Mouse (Mus musculus) left cerebral cortex, postnatal 36 days (tissue): Measurements from ENCODE around the gene Tada2a. TPM values are rescaled to one million over a fixed set of nuclear protein-coding genes. Genes with fewer than 3 reads are reported as not detected.

Experiments
- DNase-seq, 2 experiments: peaks; one replicate each; pipeline ENCODE4 v3.0.0; 2021 to 2022; ENCODE audit warnings: low spot score in 2 of 2, mixed read lengths in 1 of 2
- intact Hi-C: fragments of 180-260 bp; cut with DNase I; formaldehyde crosslinking; loops from one replicate; pipeline ENCODE4 v1.15.1; 2025
- total RNA-seq, 2 experiments: library from RNA; stranded (reverse); gene quantifications; 2 replicates each; pipeline ENCODE4 v1.2.3; 2021

Gene Tada2a
- total RNA-seq, 2 experiments from 2014 or later = 35.2 to 40.4 TPM

GRCm38 (mm10) chr11:84068191-84069033, 61.0 kb downstream of the Tada2a start:
- DNase-seq = peak; percentile 66 to 76
- intact Hi-C loops = loop anchor here (1.0 to 5.0 kb wide), 2 partner anchors 61 to 101 kb away; partner anchors contain the start of genes Acaca and Tada2a

GRCm38 (mm10) chr11:84067720-84068190, 61.6 kb downstream of the Tada2a start:
- intact Hi-C loops = loop anchor here (1.0 to 5.0 kb wide), 2 partner anchors 62 to 100 kb away; partner anchors contain the start of genes Acaca and Tada2a
- peak in 1 of 2 experiments; percentile 63 for DNase-seq

GRCm38 (mm10) chr11:84066927-84067645, 62.3 kb downstream of the Tada2a start:
- intact Hi-C loops = loop anchor here (5.0 kb wide), 1 partner anchor 100 kb away; no protein-coding TSS in a partner anchor
- DNase-seq = peak; percentile 75 to 80

GRCm38 (mm10) chr11:84066071-84066481, 63.3 kb downstream of the Tada2a start:
- no peak for DNase-seq
- intact Hi-C loops = loop anchor here (5.0 kb wide), 1 partner anchor 99 kb away; no protein-coding TSS in a partner anchor

- intact Hi-C loops = no loop called here
- no peak for DNase-seq
Measured at GRCm38 (mm10) chr11:84063631-84064209, 65.7 kb downstream of the Tada2a start.

GRCm38 (mm10) chr11:84062805-84063204, 66.6 kb downstream of the Tada2a start:
- intact Hi-C loops = no loop called here
- DNase-seq = no peak

- intact Hi-C loops = no loop called here
- DNase-seq = no peak
Measured at GRCm38 (mm10) chr11:84061881-84062280, 67.5 kb downstream of the Tada2a start.

- intact Hi-C loops = no loop called here
Measured at GRCm38 (mm10) chr11:84060635-84061034, 68.8 kb downstream of the Tada2a start.

GRCm38 (mm10) chr11:84059784-84060183, 69.6 kb downstream of the Tada2a start:
- no peak for DNase-seq
- intact Hi-C loops = no loop called here

More at GRCm38 (mm10) chr11:84060635-84061034, 68.8 kb downstream of the Tada2a start:
- no peak for DNase-seq

GRCm38 (mm10) chr11:84057418-84057817, 72.0 kb downstream of the Tada2a start:
- DNase-seq = no peak
- intact Hi-C loops = no loop called here

GRCm38 (mm10) chr11:84053524-84054163, 75.8 kb downstream of the Tada2a start:
- intact Hi-C loops = no loop called here
- peak; percentile 51 to 59 for DNase-seq

GRCm38 (mm10) chr11:84053055-84053454, 76.3 kb downstream of the Tada2a start:
- DNase-seq = no peak
- intact Hi-C loops = no loop called here

GRCm38 (mm10) chr11:84048411-84048810, 81.0 kb downstream of the Tada2a start:
- intact Hi-C loops = no loop called here

GRCm38 (mm10) chr11:84047270-84047669, 82.1 kb downstream of the Tada2a start:
- no peak for DNase-seq
- intact Hi-C loops = no loop called here

More at GRCm38 (mm10) chr11:84048411-84048810, 81.0 kb downstream of the Tada2a start:
- no peak for DNase-seq

GRCm38 (mm10) chr11:84044988-84045387, 84.4 kb downstream of the Tada2a start:
- no peak for DNase-seq

GRCm38 (mm10) chr11:84042808-84043762, 86.3 kb downstream of the Tada2a start:
- DNase-seq = peak; percentile 59 to 69
- intact Hi-C loops = no loop called here

More at GRCm38 (mm10) chr11:84044988-84045387, 84.4 kb downstream of the Tada2a start:
- intact Hi-C loops = no loop called here

GRCm38 (mm10) chr11:84040621-84041020, 88.8 kb downstream of the Tada2a start:
- intact Hi-C loops = no loop called here

GRCm38 (mm10) chr11:84033671-84034070, 95.7 kb downstream of the Tada2a start:
- intact Hi-C loops = no loop called here
- DNase-seq = no peak

More at GRCm38 (mm10) chr11:84040621-84041020, 88.8 kb downstream of the Tada2a start:
- DNase-seq = no peak
